Mouse (Mus musculus) intestine, embryonic 14.5 days (tissue): ENCODE results near the gene Ccdc162. TPM values are rescaled to one million over a fixed set of nuclear protein-coding genes. Genes with fewer than 3 reads are reported as not detected.

Experiments used
- ATAC-seq: fragments of 200-750 bp; cut with Nextera tagmentation; replicated peaks from 2 replicates; pipeline ENCODE4 v1.8.0; 2017; ENCODE audit warnings: low read depth, moderate number of reproducible peaks, moderate TSS enrichment, moderate library complexity; ENCODE audit not compliant: low FRiP score, low TSS enrichment
- DNase-seq: peaks from one replicate; pipeline ENCODE4 v3.0.0-alpha.2; 2018; ENCODE audit warnings: low spot score
- H3K27ac ChIP-seq: fragments of 300-500 bp; sonication (generic); 2 replicates; pipeline ENCODE4 v1.5.1; 2014; ENCODE audit warnings: low read depth, mild to moderate bottlenecking, control low read depth
- H3K27me3 ChIP-seq: fragments of 300-500 bp; sonication (generic); replicated peaks from 2 replicates; pipeline ENCODE4 v1.6.1; 2014; ENCODE audit warnings: low read length, control low read depth; ENCODE audit not compliant: control insufficient read depth, insufficient read depth
- H3K36me3 ChIP-seq: fragments of 300-500 bp; sonication (generic); 2 replicates; pipeline ENCODE4 v1.6.1; 2014; ENCODE audit warnings: low read length, control low read depth; ENCODE audit not compliant: control insufficient read depth, insufficient read depth
- H3K4me1 ChIP-seq: fragments of 300-500 bp; sonication (generic); replicated peaks from 2 replicates; pipeline ENCODE4 v1.6.1; 2014; ENCODE audit warnings: low read length, control low read depth, mixed read lengths; ENCODE audit not compliant: control insufficient read depth, insufficient read depth
- H3K4me2 ChIP-seq: fragments of 300-500 bp; sonication (generic); 2 replicates; pipeline ENCODE4 v1.6.1; 2014; ENCODE audit warnings: low read length
- H3K4me3 ChIP-seq: fragments of 300-500 bp; sonication (generic); 2 replicates; pipeline ENCODE4 v1.5.1; 2014; ENCODE audit warnings: low read depth, low read length, control low read depth, mixed read lengths
- H3K9ac ChIP-seq: fragments of 300-500 bp; sonication (generic); 2 replicates; pipeline ENCODE4 v1.6.1; 2014; ENCODE audit warnings: mild to moderate bottlenecking, low read length
- H3K9me3 ChIP-seq: fragments of 300-500 bp; sonication (generic); 2 replicates; pipeline ENCODE4 v1.6.1; 2016; ENCODE audit warnings: low read length, control low read depth; ENCODE audit not compliant: control insufficient read depth
- WGBS: fragments of 180-500 bp; shearing (Covaris S2); extraction: QIAGEN DNeasy Blood & Tissue Kit; methylation state at CpG from one replicate; pipeline ENCODE4 v1.1.7; 2014; 5-methylcytosine and 5-hydroxymethylcytosine counted together
- polyA plus RNA-seq: library from polyadenylated mRNA; unstranded; fragments of >200 nt; fragmentation: Nextera tagmentation; extraction: Ambion mirVana; gene quantifications from 2 replicates; pipeline ENCODE4 v1.2.1, GENCODE M21; 2014

The Ccdc162 gene
- polyA plus RNA-seq, 1 experiment from 2014 or later = 0.47 TPM

GRCm38 (mm10) chr10:41543844-41544243 lies 172.6 kb downstream of the Ccdc162 start:
- H3K4me3 ChIP-seq = no peak overlapping the region
- no peak overlapping the region for H3K27ac ChIP-seq
- no peak for ATAC-seq
- no peaks in the 10 kb centered on the region for H3K27me3 ChIP-seq
- no peak for DNase-seq
- H3K4me1 ChIP-seq = peaks cover 4% of the 10 kb centered on the region; the same call in 1 of the 2 replicates
- no peaks in the 10 kb centered on the region for H3K9me3 ChIP-seq
- no peak overlapping the region for H3K4me2 ChIP-seq
- H3K9ac ChIP-seq = no peak overlapping the region
- no peaks in the 10 kb centered on the region for H3K36me3 ChIP-seq
- WGBS = 73% methylated on average over 2 of the region's 2 CpGs

GRCm38 (mm10) chr10:41543439-41543838 lies 173.0 kb downstream of the Ccdc162 start:
- Histone ChIP-seq H3K4me3 (no peak overlapping the region), H3K27me3 (no peaks in the 10 kb centered on the region), H3K36me3 (no peaks in the 10 kb centered on the region), H3K9me3 (no peaks in the 10 kb centered on the region), H3K27ac (no peak overlapping the region), H3K9ac (no peak overlapping the region), H3K4me1 (peaks cover 4% of the 10 kb centered on the region; the same call in 1 of the 2 replicates), H3K4me2 (no peak overlapping the region)
- no peak for DNase-seq
- WGBS = 93% methylated on average over 4 of the region's 4 CpGs
- no peak for ATAC-seq

GRCm38 (mm10) chr10:41542057-41542456 lies 174.4 kb downstream of the Ccdc162 start:
- Histone ChIP-seq H3K4me1 (peaks cover 4% of the 10 kb centered on the region; the same call in 1 of the 2 replicates), H3K9ac (no peak overlapping the region), H3K4me3 (no peak overlapping the region), H3K27ac (no peak overlapping the region), H3K27me3 (no peaks in the 10 kb centered on the region), H3K9me3 (no peaks in the 10 kb centered on the region), H3K36me3 (0 out of 2 replicates have a peak, but pooled peaks cover 5% of the 10 kb centered on the region), H3K4me2 (no peak overlapping the region)
- WGBS = 93% methylated on average over 6 of the region's 6 CpGs
- DNase-seq (no peak), ATAC-seq (no peak)

GRCm38 (mm10) chr10:41538986-41539385 lies 177.4 kb downstream of the Ccdc162 start:
- peaks cover 22% of the 10 kb centered on the region for H3K36me3 ChIP-seq
- no peak overlapping the region for H3K4me2 ChIP-seq
- DNase-seq = no peak
- ATAC-seq = no peak
- H3K9me3 ChIP-seq = no peaks in the 10 kb centered on the region
- WGBS = 91% methylated on average over 4 of the region's 4 CpGs
- H3K4me1 ChIP-seq = no peaks in the 10 kb centered on the region
- no peaks in the 10 kb centered on the region for H3K27me3 ChIP-seq
- H3K9ac ChIP-seq = no peak overlapping the region
- no peak overlapping the region for H3K27ac ChIP-seq
- H3K4me3 ChIP-seq = no peak overlapping the region

GRCm38 (mm10) chr10:41537983-41538330 lies 178.5 kb downstream of the Ccdc162 start:
- no peaks in the 10 kb centered on the region for H3K27me3 ChIP-seq
- peaks cover 31% of the 10 kb centered on the region for H3K36me3 ChIP-seq
- no peak overlapping the region for H3K9ac ChIP-seq
- no peaks in the 10 kb centered on the region for H3K4me1 ChIP-seq
- H3K27ac ChIP-seq = no peak overlapping the region
- WGBS = 98% methylated on average over 3 of the region's 3 CpGs
- H3K4me2 ChIP-seq = no peak overlapping the region
- no peak overlapping the region for H3K4me3 ChIP-seq
- no peaks in the 10 kb centered on the region for H3K9me3 ChIP-seq
- DNase-seq = no peak
- ATAC-seq = no peak

GRCm38 (mm10) chr10:41537226-41537982 lies 179.0 kb downstream of the Ccdc162 start:
- DNase-seq (no peak), ATAC-seq (no peak)
- Histone ChIP-seq H3K4me2 (no peak overlapping the region), H3K9me3 (no peaks in the 10 kb centered on the region), H3K4me3 (no peak overlapping the region), H3K27ac (no peak overlapping the region), H3K27me3 (no peaks in the 10 kb centered on the region), H3K36me3 (peaks cover 36% of the 10 kb centered on the region), H3K9ac (no peak overlapping the region), H3K4me1 (no peaks in the 10 kb centered on the region)
- WGBS = 91% methylated on average over 4 of the region's 4 CpGs

- Histone ChIP-seq H3K4me2 (no peak overlapping the region), H3K9ac (no peak overlapping the region), H3K27ac (no peak overlapping the region), H3K9me3 (no peaks in the 10 kb centered on the region), H3K4me1 (no peaks in the 10 kb centered on the region), H3K4me3 (no peak overlapping the region), H3K27me3 (no peaks in the 10 kb centered on the region), H3K36me3 (peaks cover 36% of the 10 kb centered on the region)
- ATAC-seq (no peak), DNase-seq (no peak)
- WGBS = 86% methylated on average over 1 of the region's 1 CpGs
Measured at GRCm38 (mm10) chr10:41536714-41537113, 179.7 kb downstream of the Ccdc162 start.

- ATAC-seq (no peak), DNase-seq (no peak)
- Histone ChIP-seq H3K4me3 (no peak overlapping the region), H3K27ac (no peak overlapping the region), H3K27me3 (no peaks in the 10 kb centered on the region), H3K4me1 (no peaks in the 10 kb centered on the region), H3K9me3 (no peaks in the 10 kb centered on the region), H3K9ac (no peak overlapping the region), H3K4me2 (no peak overlapping the region), H3K36me3 (peaks cover 42% of the 10 kb centered on the region)
- WGBS = 93% methylated on average over 2 of the region's 2 CpGs
Measured at GRCm38 (mm10) chr10:41535991-41536390, 180.4 kb downstream of the Ccdc162 start.

GRCm38 (mm10) chr10:41529972-41530371 lies 186.5 kb downstream of the Ccdc162 start:
- H3K4me3 ChIP-seq = no peak overlapping the region
- H3K9ac ChIP-seq = no peak overlapping the region
- H3K36me3 ChIP-seq = peaks cover 71% of the 10 kb centered on the region
- H3K27me3 ChIP-seq = no peaks in the 10 kb centered on the region
- H3K4me2 ChIP-seq = no peak overlapping the region
- WGBS = 86% methylated on average over 5 of the region's 5 CpGs
- ATAC-seq (no peak), DNase-seq (no peak)
- no peaks in the 10 kb centered on the region for H3K9me3 ChIP-seq
- no peaks in the 10 kb centered on the region for H3K4me1 ChIP-seq
- H3K27ac ChIP-seq = no peak overlapping the region
